Mouse (Mus musculus): ENCODE results near the gene Plekhm2.

Gene Plekhm2

GRCm38 (mm10) chr4:141664799-141665198 is at the start of gene Plekhm2:
TSS of gene Plekhm2 (minus strand) at chr4:141664899.
- no peak for DNase-seq (ENCODE audit: low read depth, low spot score)

- no peak for DNase-seq (ENCODE audit: low read depth, low spot score)
Measured at GRCm38 (mm10) chr4:141713598-141714142, 49.0 kb upstream of the Plekhm2 start.

GRCm38 (mm10) chr4:141711250-141711649 is 46.6 kb upstream of the Plekhm2 start:
- no peak for DNase-seq (ENCODE audit: low read depth, low spot score)

GRCm38 (mm10) chr4:141708971-141709370 is 44.3 kb upstream of the Plekhm2 start:
- no peak for DNase-seq (ENCODE audit: low read depth, low spot score)

- no peak for DNase-seq (ENCODE audit: low read depth, low spot score)
Measured at GRCm38 (mm10) chr4:141708005-141708404, 43.3 kb upstream of the Plekhm2 start.

- peak; percentile 70 for DNase-seq (ENCODE audit: low read depth, low spot score)
Measured at GRCm38 (mm10) chr4:141705331-141705730, 40.6 kb upstream of the Plekhm2 start.

- DNase-seq (ENCODE audit: low read depth, low spot score), result no peak
Measured at GRCm38 (mm10) chr4:141704625-141705024, 39.9 kb upstream of the Plekhm2 start.

GRCm38 (mm10) chr4:141694719-141695118 is 30.0 kb upstream of the Plekhm2 start:
- no peak for DNase-seq (ENCODE audit: low read depth, low spot score)

GRCm38 (mm10) chr4:141688505-141688904 is 23.8 kb upstream of the Plekhm2 start:
- no peak for DNase-seq (ENCODE audit: low read depth, low spot score)

- no peak for DNase-seq (ENCODE audit: low read depth, low spot score)
Measured at GRCm38 (mm10) chr4:141686525-141686924, 21.8 kb upstream of the Plekhm2 start.

- DNase-seq (ENCODE audit: low read depth, low spot score), result no peak
Measured at GRCm38 (mm10) chr4:141686093-141686492, 21.4 kb upstream of the Plekhm2 start.

GRCm38 (mm10) chr4:141685499-141685898 is 20.8 kb upstream of the Plekhm2 start, which contains the start of gene Rsc1a1:
TSS of gene Rsc1a1 (minus strand) at chr4:141685599.
- DNase-seq (ENCODE audit: low read depth, low spot score), result no peak

GRCm38 (mm10) chr4:141682706-141683230 is 18.1 kb upstream of the Plekhm2 start:
- DNase-seq (ENCODE audit: low read depth, low spot score), result no peak

GRCm38 (mm10) chr4:141681767-141682166 is 17.1 kb upstream of the Plekhm2 start:
- DNase-seq (ENCODE audit: low read depth, low spot score), result no peak

- DNase-seq (ENCODE audit: low read depth, low spot score), result no peak
Measured at GRCm38 (mm10) chr4:141680892-141681291, 16.2 kb upstream of the Plekhm2 start.

GRCm38 (mm10) chr4:141679016-141679415 is 14.3 kb upstream of the Plekhm2 start:
- no peak for DNase-seq (ENCODE audit: low read depth, low spot score)

GRCm38 (mm10) chr4:141676462-141676979 is 11.8 kb upstream of the Plekhm2 start:
- DNase-seq (ENCODE audit: low read depth, low spot score), result no peak

- DNase-seq (ENCODE audit: low read depth, low spot score), result no peak
Measured at GRCm38 (mm10) chr4:141672325-141672724, 7.6 kb upstream of the Plekhm2 start.

- DNase-seq (ENCODE audit: low read depth, low spot score), result peak; percentile 24
Measured at GRCm38 (mm10) chr4:141671389-141671788, 6.7 kb upstream of the Plekhm2 start.

- no peak for DNase-seq (ENCODE audit: low read depth, low spot score)
Measured at GRCm38 (mm10) chr4:141669898-141670712, 5.4 kb upstream of the Plekhm2 start.

GRCm38 (mm10) chr4:141664011-141664745 is 521 bp downstream of the Plekhm2 start:
- DNase-seq (ENCODE audit: low read depth, low spot score), result no peak

All from telencephalon, adult 2 months (tissue).